Mouse (Mus musculus) B cell, adult 67 days (primary cell): Measurements from ENCODE around the gene Gusb. TPM values are rescaled to one million over a fixed set of nuclear protein-coding genes. Genes with fewer than 3 reads are reported as not detected.

Source experiments
- total RNA-seq, 2 experiments: library from RNA; stranded (reverse); gene quantifications; 4 replicates each; pipeline ENCODE4 v1.2.4; 2023

Gene Gusb
- total RNA-seq = 10 to 100 TPM; 34.8 to 40.1 TPM

GRCm38 (mm10) chr5:130002301-130003146 is at the start of gene Gusb:
TSS of gene Gusb (minus strand) at chr5:130003049.

GRCm38 (mm10) chr5:130029142-130029897 is 26.5 kb upstream of the Gusb start, which contains the start of the genes Asl and Crcp:
TSS of gene Asl (minus strand) at chr5:130029247.
TSS of gene Crcp (plus strand) at chr5:130029290.

GRCm38 (mm10) chr5:129941495-129942045 is 61.3 kb downstream of the Gusb start, which contains the start of gene Vkorc1l1:
TSS of gene Vkorc1l1 (plus strand) at chr5:129941970.

Other genes with a start within 250 kb of the Gusb start
- gene Psph, start 215.6 kb downstream of the Gusb start, total RNA-seq = 10 to 100 TPM; 12.8 to 15.9 TPM
- gene Sumf2, start 156.1 kb downstream of the Gusb start, total RNA-seq = 10 to 100 TPM; 10.2 to 13.9 TPM
- gene Chchd2, start 115.6 kb downstream of the Gusb start, total RNA-seq = 100 to 1,000 TPM; 139 to 157 TPM
- gene Zbed5, start 107.3 kb downstream of the Gusb start, total RNA-seq = 1 to 10 TPM; 1.1 to 3.3 TPM
- gene Phkg1, start 104.5 kb downstream of the Gusb start, total RNA-seq = under 1 TPM in 1 of 2 experiments, not detected in 1; 0.56 TPM
- gene Nupr1l, start 94.5 kb downstream of the Gusb start, total RNA-seq = 1 to 10 TPM in 1 of 2 experiments, under 1 TPM in 1; 0.59 to 4.9 TPM
- 10 to 100 TPM; 13.8 to 15.7 TPM for gene Vkorc1l1, start 61.1 kb downstream of the Gusb start, total RNA-seq
- gene Asl, start 26.2 kb upstream of the Gusb start, total RNA-seq = 10 to 100 TPM; 14.1 to 14.3 TPM
- 10 to 100 TPM; 21.0 to 27.9 TPM for gene Crcp, start 26.2 kb upstream of the Gusb start, total RNA-seq
- 10 to 100 TPM; 35.5 to 46.5 TPM for gene Tpst1, start 70.3 kb upstream of the Gusb start, total RNA-seq
- gene Kctd7, start 141.8 kb upstream of the Gusb start, total RNA-seq = 1 to 10 TPM; 4.4 to 4.6 TPM
- gene Rabgef1, start 168.7 kb upstream of the Gusb start, total RNA-seq = 10 to 100 TPM; 59.4 to 70.2 TPM
- gene Tmem248, start 214.0 kb upstream of the Gusb start, total RNA-seq = 10 to 100 TPM; 65.8 to 67.0 TPM